Mouse (Mus musculus): Measurements from ENCODE around the gene Ank. TPM values are rescaled to one million over a fixed set of nuclear protein-coding genes. Genes with fewer than 3 reads are reported as not detected.

Gene Ank
- polyA plus RNA-seq, 1 experiment from 2014 or later = 10.8 TPM

- H3K9ac ChIP-seq = no peak overlapping the region
- 68% methylated on average over 1 of the region's 1 CpGs for WGBS (ENCODE audit: insufficient replicate concordance)
- H3K27me3 ChIP-seq = no peaks in the 10 kb centered on the region
- no peaks in the 10 kb centered on the region for H3K4me1 ChIP-seq (replicated peaks)
- no peak overlapping the region for H3K4me3 ChIP-seq (replicated peaks)
- H3K36me3 ChIP-seq (replicated peaks) = no peaks in the 10 kb centered on the region
- no peak overlapping the region for H3K4me2 ChIP-seq
- no peak overlapping the region for H3K27ac ChIP-seq (replicated peaks)
- H3K9me3 ChIP-seq (replicated peaks) = no peaks in the 10 kb centered on the region
- no peak for ATAC-seq (ENCODE audit: insufficient read depth)
Observed at GRCm38 (mm10) chr15:27516927-27517326, 50.5 kb downstream of the Ank start.

DNA sequence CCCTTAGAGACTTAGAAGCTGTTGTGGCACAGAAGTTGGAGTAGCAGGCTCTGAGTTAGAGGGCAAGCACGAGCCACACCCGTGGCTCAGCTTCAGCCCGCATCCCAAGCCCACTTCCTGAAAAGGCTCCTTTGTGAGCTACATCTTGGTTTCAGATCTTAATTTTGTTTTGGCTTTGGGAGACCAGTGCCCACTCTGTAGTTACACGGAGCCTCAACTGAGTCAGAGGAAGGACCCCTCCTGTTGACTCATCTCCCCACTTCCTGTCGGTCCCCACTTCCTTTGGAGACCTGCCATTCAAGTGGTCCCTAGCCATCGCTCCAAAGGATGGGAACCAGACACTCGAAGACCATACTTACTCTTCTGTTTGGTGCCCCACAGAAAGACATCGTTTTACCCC, 51.5 kb downstream of the Ank start:
- Histone ChIP-seq H3K4me3 (replicated peaks) (no peak overlapping the region), H3K36me3 (replicated peaks) (no peaks in the 10 kb centered on the region), H3K27ac (replicated peaks) (no peak overlapping the region), H3K9ac (no peak overlapping the region), H3K9me3 (replicated peaks) (no peaks in the 10 kb centered on the region), H3K27me3 (no peaks in the 10 kb centered on the region), H3K4me1 (replicated peaks) (no peaks in the 10 kb centered on the region), H3K4me2 (no peak overlapping the region)
- no peak for ATAC-seq (ENCODE audit: insufficient read depth)
- 19% methylated on average over 8 of the region's 8 CpGs for WGBS (ENCODE audit: insufficient replicate concordance)

- Histone ChIP-seq H3K9ac (no peak overlapping the region), H3K36me3 (replicated peaks) (no peaks in the 10 kb centered on the region), H3K4me2 (no peak overlapping the region), H3K27me3 (no peaks in the 10 kb centered on the region), H3K4me3 (replicated peaks) (no peak overlapping the region), H3K9me3 (replicated peaks) (no peaks in the 10 kb centered on the region), H3K27ac (replicated peaks) (no peak overlapping the region), H3K4me1 (replicated peaks) (peaks cover 3% of the 10 kb centered on the region; the same call in 1 of the 2 replicates)
- no peak for ATAC-seq (ENCODE audit: insufficient read depth)
- 67% methylated on average over 7 of the region's 7 CpGs for WGBS (ENCODE audit: insufficient replicate concordance)
Observed at GRCm38 (mm10) chr15:27519857-27520256, 53.4 kb downstream of the Ank start.

- Histone ChIP-seq H3K4me3 (replicated peaks) (no peak overlapping the region), H3K4me1 (replicated peaks) (peaks cover 13% of the 10 kb centered on the region; the same call in 1 of the 2 replicates), H3K36me3 (replicated peaks) (no peaks in the 10 kb centered on the region), H3K4me2 (no peak overlapping the region), H3K27me3 (no peaks in the 10 kb centered on the region), H3K9ac (no peak overlapping the region), H3K9me3 (replicated peaks) (no peaks in the 10 kb centered on the region), H3K27ac (replicated peaks) (no peak overlapping the region)
- 64% methylated on average over 12 of the region's 12 CpGs for WGBS (ENCODE audit: insufficient replicate concordance)
- ATAC-seq (ENCODE audit: insufficient read depth) = no peak
Observed at GRCm38 (mm10) chr15:27525233-27526005, 58.9 kb downstream of the Ank start.

- Histone ChIP-seq H3K4me2 (no peak overlapping the region), H3K36me3 (replicated peaks) (no peaks in the 10 kb centered on the region), H3K9me3 (replicated peaks) (no peaks in the 10 kb centered on the region), H3K27me3 (no peaks in the 10 kb centered on the region), H3K4me3 (replicated peaks) (no peak overlapping the region), H3K27ac (replicated peaks) (no peak overlapping the region), H3K4me1 (replicated peaks) (peaks cover 13% of the 10 kb centered on the region; the same call in 1 of the 2 replicates), H3K9ac (no peak overlapping the region)
- 47% methylated on average over 4 of the region's 4 CpGs for WGBS (ENCODE audit: insufficient replicate concordance)
- ATAC-seq (ENCODE audit: insufficient read depth) = no peak
Observed at GRCm38 (mm10) chr15:27528896-27529295, 62.4 kb downstream of the Ank start.

GRCm38 (mm10) chr15:27530023-27530422, 63.5 kb downstream of the Ank start:
- Histone ChIP-seq H3K4me2 (no peak overlapping the region), H3K4me3 (replicated peaks) (no peak overlapping the region), H3K4me1 (replicated peaks) (peaks cover 8% of the 10 kb centered on the region; the same call in 1 of the 2 replicates), H3K36me3 (replicated peaks) (no peaks in the 10 kb centered on the region), H3K27me3 (no peaks in the 10 kb centered on the region), H3K9ac (no peak overlapping the region), H3K27ac (replicated peaks) (no peak overlapping the region), H3K9me3 (replicated peaks) (no peaks in the 10 kb centered on the region)
- WGBS (ENCODE audit: insufficient replicate concordance) = 50% methylated on average over 4 of the region's 4 CpGs
- no peak for ATAC-seq (ENCODE audit: insufficient read depth)

DNA sequence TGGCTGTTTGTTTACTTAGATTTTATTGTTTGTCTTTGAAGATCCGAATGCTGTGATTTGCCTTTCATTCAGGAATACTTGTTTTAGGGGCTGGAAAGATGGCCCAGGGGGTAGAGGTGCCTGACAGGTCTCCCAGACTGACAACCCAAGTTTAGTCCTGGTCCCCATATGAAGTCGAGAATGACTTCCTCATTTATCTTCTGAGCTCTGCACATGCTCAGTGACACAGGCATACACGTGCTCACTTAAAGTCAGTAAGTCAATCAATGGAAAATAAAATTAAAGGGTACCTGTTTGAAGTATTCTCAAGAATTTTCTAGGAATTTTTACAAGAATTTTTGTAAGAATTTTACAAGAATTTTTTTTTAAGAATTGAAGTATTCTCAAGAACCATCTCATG, 66.6 kb downstream of the Ank start:
- Histone ChIP-seq H3K4me2 (no peak overlapping the region), H3K4me1 (replicated peaks) (no peaks in the 10 kb centered on the region), H3K27ac (replicated peaks) (no peak overlapping the region), H3K9me3 (replicated peaks) (no peaks in the 10 kb centered on the region), H3K4me3 (replicated peaks) (no peak overlapping the region), H3K9ac (no peak overlapping the region), H3K27me3 (no peaks in the 10 kb centered on the region), H3K36me3 (replicated peaks) (no peaks in the 10 kb centered on the region)
- ATAC-seq (ENCODE audit: insufficient read depth) = no peak
- WGBS (ENCODE audit: insufficient replicate concordance) = 32% methylated on average over 3 of the region's 3 CpGs

GRCm38 (mm10) chr15:27535681-27536080, 69.2 kb downstream of the Ank start:
- ATAC-seq (ENCODE audit: insufficient read depth) = no peak
- no peak overlapping the region for H3K4me2 ChIP-seq
- H3K27me3 ChIP-seq = no peaks in the 10 kb centered on the region
- no peak overlapping the region for H3K27ac ChIP-seq (replicated peaks)
- H3K9me3 ChIP-seq (replicated peaks) = no peaks in the 10 kb centered on the region
- no peak overlapping the region for H3K4me3 ChIP-seq (replicated peaks)
- WGBS (ENCODE audit: insufficient replicate concordance) = 79% methylated on average over 4 of the region's 4 CpGs
- no peaks in the 10 kb centered on the region for H3K4me1 ChIP-seq (replicated peaks)
- no peak overlapping the region for H3K9ac ChIP-seq
- H3K36me3 ChIP-seq (replicated peaks) = no peaks in the 10 kb centered on the region

GRCm38 (mm10) chr15:27536186-27536585, 69.7 kb downstream of the Ank start:
- H3K36me3 ChIP-seq (replicated peaks) = no peaks in the 10 kb centered on the region
- H3K4me2 ChIP-seq = no peak overlapping the region
- H3K27me3 ChIP-seq = no peaks in the 10 kb centered on the region
- H3K9me3 ChIP-seq (replicated peaks) = no peaks in the 10 kb centered on the region
- WGBS (ENCODE audit: insufficient replicate concordance) = 84% methylated on average over 7 of the region's 7 CpGs
- ATAC-seq (ENCODE audit: insufficient read depth) = no peak
- H3K4me1 ChIP-seq (replicated peaks) = no peaks in the 10 kb centered on the region
- H3K9ac ChIP-seq = no peak overlapping the region
- H3K4me3 ChIP-seq (replicated peaks) = no peak overlapping the region
- no peak overlapping the region for H3K27ac ChIP-seq (replicated peaks)

- no peaks in the 10 kb centered on the region for H3K27me3 ChIP-seq
- no peak for ATAC-seq (ENCODE audit: insufficient read depth)
- no peak overlapping the region for H3K27ac ChIP-seq (replicated peaks)
- H3K4me3 ChIP-seq (replicated peaks) = no peak overlapping the region
- H3K9ac ChIP-seq = no peak overlapping the region
- no peak overlapping the region for H3K4me2 ChIP-seq
- H3K36me3 ChIP-seq (replicated peaks) = no peaks in the 10 kb centered on the region
- H3K9me3 ChIP-seq (replicated peaks) = no peaks in the 10 kb centered on the region
- no peaks in the 10 kb centered on the region for H3K4me1 ChIP-seq (replicated peaks)
- WGBS (ENCODE audit: insufficient replicate concordance) = 48% methylated on average over 5 of the region's 5 CpGs
Observed at GRCm38 (mm10) chr15:27536771-27537170, 70.3 kb downstream of the Ank start.

DNA sequence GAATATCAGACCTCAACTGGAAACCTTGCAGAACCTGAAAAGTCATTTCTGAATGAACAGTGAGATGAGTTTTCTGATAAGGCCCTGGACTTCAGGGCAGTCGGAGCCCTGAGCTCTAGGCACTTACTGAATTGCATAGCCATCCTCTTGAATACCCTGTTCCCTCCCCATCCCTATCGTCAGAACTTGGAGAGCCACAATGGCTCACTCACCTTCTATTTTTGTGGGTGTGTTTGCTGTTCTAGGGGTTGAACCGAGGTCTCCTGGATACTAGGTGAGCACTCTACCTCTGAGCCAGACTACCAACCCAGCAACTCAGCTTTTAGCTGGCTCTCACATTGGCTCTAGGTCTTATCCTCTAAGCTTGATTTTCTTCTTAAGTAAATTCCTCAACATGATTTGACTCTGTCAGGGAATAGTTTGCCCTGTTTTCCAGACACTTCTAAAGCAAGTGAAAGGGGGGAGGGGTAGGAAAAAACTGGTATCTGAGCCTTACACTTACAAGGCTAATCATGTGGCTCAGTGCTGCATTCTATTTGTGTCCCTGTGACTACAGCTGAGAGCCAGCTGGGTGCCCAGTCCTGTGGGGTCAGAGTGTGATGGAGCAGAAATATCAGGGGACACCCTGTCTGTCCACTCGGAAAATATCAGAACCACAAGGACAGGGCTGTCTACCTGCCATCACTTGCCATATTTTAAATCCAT, 71.2 kb downstream of the Ank start:
- WGBS (ENCODE audit: insufficient replicate concordance) = 56% methylated on average over 4 of the region's 4 CpGs
- Histone ChIP-seq H3K9me3 (replicated peaks) (no peaks in the 10 kb centered on the region), H3K27ac (replicated peaks) (no peak overlapping the region), H3K27me3 (no peaks in the 10 kb centered on the region), H3K4me1 (replicated peaks) (no peaks in the 10 kb centered on the region), H3K9ac (no peak overlapping the region), H3K36me3 (replicated peaks) (no peaks in the 10 kb centered on the region), H3K4me3 (replicated peaks) (no peak overlapping the region), H3K4me2 (no peak overlapping the region)
- ATAC-seq (ENCODE audit: insufficient read depth) = no peak
